Mouse (Mus musculus) right cerebral cortex, adult 18-20 months (tissue): Measurements from ENCODE around the gene Slc22a17.

Source experiments
- DNase-seq: peaks from one replicate; pipeline ENCODE4 v3.0.0; 2022; ENCODE audit warnings: mixed read lengths

Gene Slc22a17

DNA sequence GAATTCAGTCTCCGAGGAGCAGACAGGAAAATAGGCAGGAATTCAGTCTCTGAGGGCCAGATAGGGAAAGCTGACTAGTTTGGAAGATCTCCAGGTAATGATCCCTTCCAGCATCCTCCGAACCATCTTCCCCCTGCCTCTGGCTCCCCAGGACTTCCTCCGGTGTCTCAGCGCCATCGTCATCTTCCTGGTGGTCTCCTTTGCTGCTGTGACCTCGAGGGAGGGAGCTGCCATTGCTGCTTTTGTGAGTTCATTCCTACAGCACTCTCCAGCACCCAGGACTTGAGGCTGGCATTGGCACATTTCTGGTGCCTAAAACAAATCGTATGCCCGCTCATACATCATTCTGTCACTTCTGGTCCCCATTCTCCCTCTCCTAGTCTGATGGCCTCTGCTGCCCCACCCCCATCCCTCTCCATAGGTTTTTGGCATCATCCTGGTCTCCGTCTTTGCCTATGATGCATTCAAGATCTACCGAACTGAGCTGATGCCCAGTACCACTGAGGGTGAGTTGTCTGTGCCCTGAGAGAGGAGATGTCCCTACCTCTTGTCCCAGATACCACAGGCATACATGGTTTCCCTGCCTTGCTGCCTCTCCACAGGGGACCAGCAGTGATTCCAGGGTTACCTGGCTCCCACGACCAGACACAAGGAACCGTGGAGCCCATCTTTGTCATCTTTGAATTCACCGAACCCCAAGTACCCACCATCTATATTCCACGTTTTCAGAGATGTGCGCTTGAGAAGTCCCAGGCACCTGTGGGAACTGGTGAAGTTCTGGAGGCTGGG is 25.7 kb upstream of the Slc22a17 start:
- DNase-seq: no peak

DNA sequence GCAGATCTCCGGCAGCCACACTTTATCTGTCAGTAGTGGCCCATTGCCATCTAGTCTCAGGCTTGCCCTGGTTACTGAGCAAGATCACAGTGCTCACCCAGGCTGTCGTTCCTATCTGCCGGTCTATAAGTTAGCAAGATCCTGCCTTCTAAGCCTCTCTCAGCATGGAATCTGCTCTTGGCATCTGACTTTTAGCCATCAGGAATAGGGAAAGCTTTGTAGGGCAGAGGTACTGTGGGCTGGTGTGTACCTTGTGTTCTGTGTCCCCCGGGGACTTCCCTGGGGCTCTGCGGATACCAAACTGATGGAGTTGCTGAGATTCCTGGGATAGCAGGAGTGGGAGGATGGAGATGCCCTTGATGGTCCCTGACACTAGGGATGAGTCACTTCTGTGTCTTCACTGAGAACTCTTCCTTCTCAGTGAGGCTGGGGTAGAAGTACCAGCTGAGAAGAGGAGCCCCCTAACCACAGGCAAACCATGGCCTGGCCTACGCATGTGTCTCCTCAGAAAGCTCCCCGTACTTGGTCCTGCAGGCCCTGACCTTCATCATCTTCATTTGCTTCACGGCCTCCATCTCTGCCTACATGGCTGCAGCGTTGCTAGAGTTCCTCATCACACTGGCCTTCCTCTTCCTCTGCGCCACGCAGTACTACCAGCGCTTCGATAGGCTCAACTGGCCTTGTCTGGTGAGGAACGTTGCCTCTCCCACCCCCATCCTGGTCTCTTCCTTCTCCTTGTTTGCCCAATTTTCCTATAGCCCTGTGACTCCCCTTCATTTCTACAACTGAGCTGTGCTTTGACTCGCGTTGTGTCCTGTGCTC is 24.6 kb upstream of the Slc22a17 start:
- no peak for DNase-seq

DNA sequence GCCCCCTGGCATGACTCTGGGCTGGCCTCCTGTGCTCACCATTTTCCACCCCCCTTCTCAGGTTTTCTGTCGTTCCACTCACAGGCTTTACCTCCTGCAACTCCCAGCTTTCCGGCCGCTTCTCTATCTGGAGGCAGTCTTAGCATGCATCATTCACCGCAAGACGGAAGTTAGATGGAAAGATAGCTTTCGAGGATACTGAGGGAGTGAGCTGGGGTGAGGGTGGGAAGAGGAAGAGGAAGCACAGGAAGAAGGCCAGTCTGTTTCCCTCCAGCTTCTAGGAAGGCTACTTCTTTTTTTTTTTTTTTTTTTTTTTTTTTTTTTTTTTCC is 23.9 kb upstream of the Slc22a17 start:
- no peak for DNase-seq

DNA sequence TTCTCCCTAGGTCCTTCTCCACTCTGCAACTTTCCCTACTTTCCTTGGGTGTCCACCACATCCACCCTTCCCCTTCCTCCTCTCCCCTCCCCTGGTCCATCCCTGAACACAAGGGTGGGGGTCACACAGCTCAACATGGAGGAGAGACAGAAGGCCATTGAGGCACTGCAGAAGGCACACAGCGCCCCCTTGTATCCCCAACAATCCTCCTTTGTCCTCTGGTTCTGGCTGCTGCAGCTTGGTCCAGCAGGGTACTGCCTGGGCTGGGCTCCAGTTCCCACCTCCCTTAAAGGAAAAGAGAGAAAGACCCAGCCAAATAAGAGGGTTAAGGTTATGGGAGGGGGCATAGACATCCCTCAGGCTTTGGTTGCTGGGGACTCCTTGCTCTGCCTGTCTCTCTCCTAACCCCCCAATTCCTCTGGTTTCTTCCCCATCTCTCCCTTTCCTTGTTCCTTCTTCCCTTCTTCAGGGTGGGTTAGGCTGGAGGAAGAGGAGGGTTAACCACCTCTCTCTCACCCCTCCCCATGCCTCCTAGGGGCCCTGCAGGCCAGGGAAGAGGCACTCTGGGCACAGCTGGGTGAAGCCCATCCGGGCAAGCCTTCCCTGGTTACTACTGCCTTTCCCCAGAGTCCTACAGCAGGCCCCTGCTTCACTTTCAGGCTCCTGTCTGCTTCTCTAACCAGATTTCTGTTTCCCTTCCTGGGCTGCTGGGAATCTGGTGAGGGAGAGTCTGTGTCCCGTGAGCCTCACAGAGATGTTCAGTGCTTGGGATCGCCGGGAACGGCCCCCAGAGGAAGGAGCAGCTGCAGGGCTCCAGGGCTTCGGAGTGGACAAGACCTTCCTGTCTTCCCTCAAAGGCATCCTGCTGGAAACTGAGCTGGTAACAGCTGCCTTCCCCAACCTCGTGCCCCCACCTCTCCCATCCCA is 23.2 kb upstream of the Slc22a17 start, which contains the start of gene Cmtm5:
Cmtm5 (plus strand) TSS at position 358 of the 927 bp plus-strand sequence.
- DNase-seq: peak; percentile 80

DNA sequence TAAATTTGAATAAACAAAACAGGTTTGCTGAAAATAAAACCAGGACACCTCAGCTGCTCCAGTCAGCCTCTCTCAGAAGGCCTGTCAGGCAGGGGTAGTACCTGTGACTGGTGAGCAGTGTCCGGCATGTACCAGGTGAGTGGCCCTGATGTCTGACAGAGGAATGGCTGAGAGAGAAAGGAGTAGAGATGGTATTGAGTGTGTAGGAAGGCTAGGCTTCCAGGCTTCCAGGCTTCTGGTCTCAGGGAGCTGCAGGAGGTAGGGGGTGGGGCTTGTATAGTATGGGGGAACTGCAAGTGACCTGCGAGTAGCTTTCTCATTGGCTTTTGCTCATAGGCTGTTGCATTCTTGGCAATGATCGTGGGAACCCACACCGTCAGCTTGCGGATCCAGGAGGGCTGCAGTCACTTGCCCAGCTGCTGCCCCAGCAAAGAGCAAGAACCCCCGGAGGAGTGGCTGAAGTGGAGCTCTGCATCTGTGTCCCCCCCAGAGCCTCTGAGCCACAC is 19.8 kb upstream of the Slc22a17 start, which contains the start of gene Il25:
Il25 (plus strand) TSS at position 51 of the 506 bp plus-strand sequence.
- DNase-seq: no peak

DNA sequence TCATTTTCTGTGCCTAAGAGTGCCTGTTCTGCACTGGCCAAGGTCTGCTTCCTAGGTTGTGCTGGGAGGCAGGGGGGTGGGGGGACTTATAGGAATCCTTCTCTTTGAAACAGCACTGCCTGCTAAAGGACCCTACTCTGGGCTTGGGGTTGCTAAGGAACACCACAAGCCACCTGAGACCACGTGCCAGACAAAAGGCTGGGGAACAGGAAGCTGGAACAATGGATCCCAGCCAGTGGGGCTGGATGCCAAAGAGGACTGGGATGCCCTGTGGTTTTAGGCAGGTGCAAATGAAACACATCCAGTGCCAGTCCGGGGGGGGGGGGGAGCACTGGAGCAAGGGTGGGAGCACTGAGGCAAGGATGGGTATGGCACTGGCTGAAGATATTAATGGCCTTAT is 17.5 kb upstream of the Slc22a17 start:
- DNase-seq: no peak

DNA sequence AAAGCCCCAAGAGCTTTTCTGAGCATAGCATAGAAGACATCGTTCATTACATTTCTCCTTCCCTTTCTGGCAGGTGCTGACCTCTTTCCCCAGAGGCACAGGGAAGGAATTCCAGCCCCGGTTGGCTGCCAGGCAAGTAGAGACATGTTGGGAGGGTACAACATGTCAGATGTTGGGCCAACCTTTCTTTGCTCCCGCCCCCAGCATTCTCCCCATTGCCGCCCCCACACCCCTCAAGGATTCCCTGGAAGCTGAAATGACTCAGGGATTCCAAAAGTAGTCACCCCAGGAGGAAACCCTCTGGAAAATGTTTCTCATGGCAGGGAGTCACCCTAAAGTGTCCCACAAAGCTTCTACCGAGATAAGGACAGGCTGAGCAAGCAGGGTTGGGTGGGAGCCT is 16.9 kb upstream of the Slc22a17 start:
- no peak for DNase-seq

DNA sequence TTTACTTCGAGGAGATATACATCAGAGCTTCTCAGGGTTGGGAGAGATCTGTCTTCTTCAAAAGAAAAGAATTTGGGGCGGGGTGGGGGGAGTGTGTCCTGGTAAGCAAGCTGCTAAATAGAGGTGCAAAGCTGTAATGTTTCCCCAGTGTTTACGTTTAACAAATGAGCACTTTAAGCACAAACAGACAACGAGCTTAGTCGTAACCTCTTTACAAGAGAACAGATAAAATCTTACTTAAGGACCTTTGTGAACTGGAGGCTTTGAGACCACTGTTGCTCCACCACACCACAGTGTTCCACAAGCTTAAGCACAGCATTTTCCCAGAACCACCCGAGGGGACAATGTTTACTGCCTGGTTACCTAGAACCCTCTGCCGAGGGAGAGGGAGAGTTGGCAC is 14.4 kb upstream of the Slc22a17 start:
- no peak for DNase-seq

DNA sequence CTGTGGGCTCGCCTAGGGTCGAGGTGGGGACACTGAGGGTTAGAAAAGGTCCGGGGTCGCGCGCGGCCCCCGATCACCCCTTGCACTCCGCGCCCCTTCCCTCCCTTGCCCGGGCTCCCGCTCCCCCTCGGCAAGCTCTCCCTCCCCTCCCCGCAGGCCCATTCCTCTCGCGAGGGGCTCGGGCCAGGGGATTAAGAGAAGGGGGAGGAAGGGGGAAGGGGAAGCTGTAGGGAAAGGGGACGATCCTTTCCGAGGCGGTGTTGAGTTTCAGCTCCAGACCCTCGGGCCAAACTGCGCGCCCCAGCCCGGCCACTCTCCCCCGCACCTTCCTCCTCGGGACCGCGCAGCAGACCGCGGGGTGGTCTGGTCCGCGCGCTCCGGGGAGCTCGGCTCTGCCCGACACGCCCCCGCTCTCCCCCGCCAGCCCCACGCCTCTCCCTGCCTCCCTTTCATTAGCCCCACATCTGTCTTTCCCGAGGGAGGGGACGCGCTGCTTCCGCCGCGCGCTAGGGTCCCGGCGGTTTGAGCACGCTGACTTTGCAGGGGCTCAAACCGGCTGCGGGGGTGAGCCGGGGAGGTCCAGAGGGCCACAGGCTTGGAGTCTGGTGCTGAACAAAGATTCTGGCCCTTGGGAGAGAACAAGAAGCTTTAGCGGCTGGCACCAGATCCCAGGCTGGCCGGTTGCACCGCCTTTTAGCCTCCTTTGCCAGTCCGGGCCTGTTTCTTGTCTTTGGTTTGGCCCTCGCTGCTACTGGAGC is 13.6 kb upstream of the Slc22a17 start:
- DNase-seq: peak; percentile 30

DNA sequence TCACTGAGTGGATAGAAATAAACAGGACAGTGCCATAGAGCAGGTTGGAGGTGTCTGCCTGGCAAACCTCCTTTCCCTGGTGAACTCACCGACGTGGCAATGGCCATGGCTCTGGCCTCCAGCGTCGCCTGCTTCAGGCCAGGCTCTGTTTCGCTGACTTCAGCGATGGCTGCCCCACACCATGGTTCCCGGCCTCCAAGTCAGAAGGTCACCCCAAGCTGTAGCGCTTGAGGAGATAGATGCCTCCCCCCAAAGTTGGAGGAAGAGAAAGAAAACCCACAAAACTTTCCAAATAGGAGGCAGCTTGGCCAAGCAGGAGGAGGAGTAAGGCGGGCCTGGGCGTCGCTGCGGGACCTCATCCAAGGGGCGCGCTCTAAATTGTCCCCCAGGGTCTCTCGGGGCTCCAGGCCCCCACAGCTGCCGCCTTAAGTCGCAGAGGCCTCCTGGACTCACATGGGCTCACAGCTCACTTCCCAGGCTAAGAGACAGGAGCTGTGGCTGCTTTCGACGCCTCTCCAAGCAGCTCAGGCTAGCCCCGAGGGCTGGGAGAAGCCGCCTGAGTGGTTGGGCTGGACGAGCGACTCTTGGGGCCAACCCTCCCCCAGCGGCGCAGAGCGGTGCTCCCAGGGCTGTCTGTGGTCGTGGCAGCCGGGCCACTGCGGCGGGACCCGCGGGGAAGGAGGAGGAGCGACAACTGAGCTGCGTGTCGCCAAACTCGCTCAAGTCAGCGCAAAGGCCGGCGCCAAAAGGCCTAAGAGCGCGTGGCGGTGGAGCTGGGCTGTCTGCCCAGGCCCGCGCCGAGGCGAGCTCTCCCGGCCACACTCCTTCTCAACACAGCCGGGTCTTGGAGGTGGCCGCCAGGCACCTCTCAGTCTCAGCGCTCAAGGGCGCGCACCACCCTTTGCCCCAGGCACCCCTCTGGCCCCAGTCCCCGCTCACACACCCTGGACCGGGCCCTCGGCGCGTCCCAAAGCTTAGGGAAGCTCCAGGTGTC is 12.7 kb upstream of the Slc22a17 start, which contains the start of gene Efs:
Efs (minus strand) TSS at position 778 of the 994 bp plus-strand sequence.
- DNase-seq: peak; percentile 46

DNA sequence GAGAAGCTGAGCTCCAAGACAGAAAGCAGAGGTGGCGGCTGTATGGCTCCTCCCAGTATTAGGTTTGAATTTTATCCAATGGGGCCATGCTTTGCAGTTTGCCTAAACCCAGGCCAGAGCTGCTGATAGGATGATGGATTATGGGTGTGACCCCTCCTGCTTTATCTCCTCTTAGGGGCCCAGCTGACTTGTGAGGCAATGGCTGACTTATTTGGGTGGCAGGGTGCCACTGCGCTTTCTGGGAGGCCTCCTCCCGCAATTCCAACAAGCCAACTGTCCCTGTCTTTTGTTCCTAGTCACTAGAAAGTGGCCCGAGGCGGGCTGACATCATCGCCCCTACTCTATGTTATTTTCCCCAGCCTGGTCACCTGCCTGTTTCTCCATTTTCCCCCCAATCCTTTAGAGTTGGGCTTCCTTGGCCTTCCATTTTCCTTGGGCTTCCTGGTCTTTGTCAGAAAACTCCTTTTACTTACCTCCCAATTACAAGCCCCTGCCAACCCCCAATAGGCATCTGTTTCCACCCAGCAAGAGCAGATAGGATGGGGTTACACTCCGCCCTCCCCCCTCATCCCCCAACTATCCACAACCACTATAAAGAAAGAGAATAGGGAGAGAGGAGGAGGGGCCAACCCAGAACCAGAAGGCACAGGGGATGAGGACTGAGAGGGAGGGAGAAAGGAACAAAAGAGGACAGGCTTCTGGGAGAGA is 11.9 kb upstream of the Slc22a17 start:
- no peak for DNase-seq

DNA sequence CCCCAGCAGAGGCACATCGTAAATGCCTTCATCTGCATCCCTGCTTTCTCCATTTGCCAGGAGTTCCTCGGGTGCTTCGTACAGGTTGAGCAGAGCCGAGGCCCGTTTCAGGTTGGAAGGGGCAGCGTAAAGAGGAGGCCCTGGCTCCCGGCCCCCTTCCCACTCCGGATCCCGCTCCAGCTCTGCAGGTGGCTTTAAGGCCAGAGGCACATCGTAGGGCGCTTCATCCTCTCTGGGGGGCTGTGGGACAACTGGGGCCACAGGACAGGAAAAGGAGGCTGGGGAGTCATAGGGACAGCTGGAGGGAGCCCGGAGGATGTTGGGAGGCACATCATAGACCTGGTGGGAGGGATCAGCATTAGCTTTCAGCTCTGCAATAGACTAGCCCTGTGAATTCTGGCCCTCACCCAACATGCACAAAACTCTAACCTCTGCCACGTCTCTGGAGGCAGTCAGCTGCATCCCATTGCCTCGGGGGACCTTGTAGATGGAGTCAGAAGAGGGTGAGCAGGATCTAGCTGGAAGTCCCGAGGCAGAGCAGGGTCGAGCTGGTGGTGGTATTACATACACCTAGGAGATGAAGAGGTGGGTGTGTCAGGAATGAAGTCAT is 7.2 kb upstream of the Slc22a17 start:
- no peak for DNase-seq

DNA sequence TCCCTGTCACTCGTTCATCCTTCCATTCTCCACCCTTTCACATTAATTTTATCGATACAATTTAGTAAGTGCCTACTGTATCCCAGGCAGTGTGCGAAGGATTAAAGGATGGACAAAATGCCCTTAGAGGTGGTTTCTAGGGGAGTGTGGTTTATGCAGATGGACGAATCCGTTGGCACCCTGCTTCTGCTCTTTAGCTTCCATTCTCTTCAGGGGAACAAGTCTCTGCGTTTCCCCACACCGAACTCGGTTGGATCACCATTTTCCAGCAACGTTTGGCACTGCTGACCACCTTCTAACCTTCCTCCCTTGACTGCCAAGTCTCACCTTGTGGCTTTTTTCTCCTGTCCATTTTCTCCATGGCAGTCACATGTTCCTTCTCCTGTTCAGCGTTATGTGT is 411 bp upstream of the Slc22a17 start:
- no peak for DNase-seq

DNA sequence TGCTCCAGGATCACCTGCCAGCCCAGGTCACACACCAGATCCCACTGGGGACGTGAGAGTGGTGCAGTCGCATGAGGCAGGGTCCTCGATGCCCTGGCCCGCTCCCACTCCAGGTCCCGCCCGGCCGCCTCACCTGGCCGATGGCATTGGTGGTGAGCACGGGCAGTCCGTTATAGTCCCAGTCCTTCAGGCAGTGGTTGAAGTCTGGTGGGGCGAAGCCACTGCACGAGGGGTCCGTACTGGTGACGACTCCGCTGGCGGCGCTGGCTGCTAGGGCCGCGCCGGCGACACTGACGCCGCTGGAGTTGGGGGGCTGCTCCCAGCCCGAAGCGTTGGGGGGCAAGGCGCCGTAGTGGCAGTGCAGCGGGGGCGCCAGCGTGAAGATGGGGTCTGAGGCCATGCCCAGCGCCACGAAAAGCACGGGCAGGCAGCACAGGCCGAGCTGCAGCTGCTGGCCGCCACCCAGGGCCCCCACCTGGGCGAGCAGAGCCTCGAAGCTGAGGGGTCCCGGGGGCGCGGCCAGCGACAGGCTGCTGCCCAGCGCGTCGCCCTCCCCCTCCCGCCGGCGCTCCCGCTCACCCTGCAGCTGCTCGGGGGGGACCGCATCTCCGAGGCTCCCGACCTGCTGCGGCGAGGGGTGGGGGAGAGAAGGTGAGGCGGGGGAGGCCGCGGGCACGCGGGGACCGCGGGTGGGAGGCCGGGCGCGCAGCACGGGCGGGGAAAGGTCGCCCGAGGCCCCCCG is 652 bp downstream of the Slc22a17 start:
- DNase-seq: peak; percentile 39

DNA sequence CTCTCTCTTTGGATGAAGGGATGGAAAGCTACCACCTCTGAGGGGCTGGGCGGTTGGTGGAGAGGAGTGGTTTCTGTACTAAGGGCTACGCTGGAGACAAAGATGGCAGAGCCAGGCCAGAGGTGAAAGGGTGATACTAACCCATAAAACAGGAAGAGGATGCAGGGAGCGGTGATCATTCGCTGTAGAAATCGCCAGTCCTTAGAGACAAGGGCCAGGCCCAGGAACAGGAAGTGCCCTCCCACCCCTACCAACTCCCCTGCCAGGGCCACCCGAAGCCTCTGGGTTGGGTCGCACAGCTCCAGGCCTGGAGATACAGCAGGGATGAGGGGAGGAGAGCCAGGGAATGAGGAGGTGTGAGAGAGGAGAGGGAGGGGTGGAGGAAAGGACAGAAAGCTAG is 4.2 kb downstream of the Slc22a17 start:
- DNase-seq: no peak

DNA sequence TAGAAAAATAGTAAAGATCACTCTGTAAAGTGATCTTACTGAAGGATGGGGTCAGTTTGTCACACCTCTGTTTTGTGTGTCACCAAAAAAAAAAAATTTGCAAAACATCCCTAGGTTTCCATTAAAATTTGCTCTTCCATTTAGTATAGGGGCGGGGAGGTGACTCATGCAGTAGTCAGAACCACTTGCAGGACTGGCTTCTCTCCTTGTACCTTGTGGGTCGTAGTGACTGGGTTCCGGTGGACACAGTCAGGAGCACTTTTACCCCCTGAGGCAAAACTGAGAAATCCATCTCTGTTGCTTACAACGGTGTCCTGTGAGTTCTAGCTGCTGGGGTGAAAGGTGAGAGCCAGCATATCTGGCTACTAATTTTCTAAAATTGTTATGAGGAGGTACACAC is 9.3 kb downstream of the Slc22a17 start:
- no peak for DNase-seq

DNA sequence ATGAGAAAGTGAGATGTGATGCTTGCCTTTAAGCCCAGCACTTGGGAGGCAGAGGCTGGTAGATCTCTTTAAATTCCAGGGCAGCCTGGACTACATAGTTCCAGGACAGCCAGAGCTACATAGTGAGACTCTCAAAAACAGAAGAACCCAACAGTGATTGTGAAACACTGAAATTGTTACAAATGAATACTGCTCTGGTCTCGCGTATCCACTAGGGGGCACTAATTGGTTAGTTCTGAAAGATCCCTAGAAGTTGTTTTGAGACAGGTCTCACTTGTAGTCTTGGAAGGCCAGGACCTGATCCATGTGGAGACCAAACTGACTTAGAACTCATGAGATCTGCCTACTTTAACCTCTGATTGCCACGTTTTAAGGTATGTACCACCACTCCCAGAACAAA is 12.5 kb downstream of the Slc22a17 start:
- DNase-seq: peak; percentile 79

DNA sequence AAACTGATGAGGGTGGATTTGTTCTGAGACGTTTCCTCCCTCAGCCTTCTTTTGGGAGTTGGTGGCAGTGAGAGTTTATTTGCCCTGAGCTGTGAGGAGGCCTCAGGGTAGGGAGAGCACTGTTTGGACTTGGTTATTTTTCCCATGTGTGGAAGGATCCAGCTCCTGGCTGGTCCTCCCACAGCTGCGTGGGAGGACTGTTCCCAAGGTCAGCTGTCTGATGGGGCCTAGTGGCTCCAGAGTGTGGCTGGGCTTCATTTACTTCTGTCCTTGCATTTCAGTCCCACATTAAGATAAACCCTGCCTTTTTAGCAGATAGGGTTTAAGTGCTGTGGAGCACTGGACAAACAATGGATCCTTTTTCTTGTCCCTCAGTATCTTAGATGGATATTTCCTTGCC is 15.5 kb downstream of the Slc22a17 start:
- no peak for DNase-seq
